Mouse (Mus musculus): Measurements from ENCODE around the gene Ccdc116. TPM values are rescaled to one million over a fixed set of nuclear protein-coding genes. Genes with fewer than 3 reads are reported as not detected.
A peak's percentile ranks its signal among the peaks of the same experiment; 100 is the strongest.

Ccdc116 gene
- polyA plus RNA-seq (2012; rRNA removed) (0.92 and 1.0 TPM in 2 replicates), polyA plus RNA-seq (2014; fragmentation: Nextera tagmentation; extraction: Ambion mirVana) (0.37 and 0.51 TPM in 2 replicates)

GRCm38 (mm10) chr16:17146772-17147235 lies at the start of gene Ccdc116:
Gene Ccdc116 (minus strand): TSS chr16:17147229.
- H3K4me1 ChIP-seq (replicated peaks; ENCODE audit: control insufficient read depth in 2 of 2, insufficient read depth in 2 of 2, low read length in 1 of 2): peaks cover 2 to 10% of the 10 kb centered on the region in 2 experiments; a peak in 3 of 4 replicates
- TF ChIP-seq CTCF (IDR thresholded peaks at IDR 0.05; ENCODE audit: low read depth) (peak; percentile 76), EP300 (IDR thresholded peaks at IDR 0.05; ENCODE audit: low read depth) (no peak)
- no peaks in the 10 kb centered on the region for H3K9me3 ChIP-seq (ENCODE audit: control insufficient read depth, low read length)
- DNase-seq (ENCODE audit: low read depth in 3 of 3, low spot score in 3 of 3) (peak; percentile 70 to 74 (median 71)), ATAC-seq (ENCODE audit: insufficient read depth) (peak; percentile 73)
- H3K9ac ChIP-seq (replicated peaks): peak within 1 kb of the TSS; percentile 66
- 1% methylated on average over 34 of the region's 34 CpGs for WGBS (ENCODE audit: insufficient replicate concordance)
- H3K36me3 ChIP-seq (replicated peaks; ENCODE audit: control insufficient read depth, insufficient read depth, low read depth): peaks cover under 1% of the 10 kb centered on the region
- peak within 1 kb of the TSS; percentile 58 to 73 for H3K4me3 ChIP-seq (ENCODE audit: insufficient read depth in 1 of 2, low read depth in 2 of 2, low read length in 2 of 2)
- H3K27me3 ChIP-seq (ENCODE audit: control insufficient read depth, insufficient read depth, low read length): no peaks in the 10 kb centered on the region
- H3K27ac ChIP-seq: no peak within 1 kb of the TSS
- H3K4me2 ChIP-seq (ENCODE audit: low read depth): peak within 1 kb of the TSS; percentile 99

GRCm38 (mm10) chr16:17193823-17194222 lies 46.8 kb upstream of the Ccdc116 start:
- Histone ChIP-seq H3K9me3 (ENCODE audit: control insufficient read depth, low read length) (no peaks in the 10 kb centered on the region), H3K4me3 (ENCODE audit: insufficient read depth in 1 of 2, low read depth in 2 of 2, low read length in 2 of 2) (no peak overlapping the region), H3K36me3 (replicated peaks; ENCODE audit: control insufficient read depth, insufficient read depth, low read depth) (no peaks in the 10 kb centered on the region; the same call in none of the 2 replicates), H3K4me1 (replicated peaks; ENCODE audit: control insufficient read depth in 2 of 2, insufficient read depth in 2 of 2, low read length in 1 of 2) (peaks cover 0 to 2% of the 10 kb centered on the region in 2 experiments; a peak in 2 of 4 replicates), H3K27ac (no peak overlapping the region), H3K9ac (replicated peaks) (no peak overlapping the region), H3K27me3 (ENCODE audit: control insufficient read depth, insufficient read depth, low read length) (no peaks in the 10 kb centered on the region), H3K4me2 (ENCODE audit: low read depth) (no peak overlapping the region)
- TF ChIP-seq CTCF (IDR thresholded peaks at IDR 0.05; ENCODE audit: low read depth): no peak
- no peak for TF ChIP-seq EP300 (IDR thresholded peaks at IDR 0.05; ENCODE audit: low read depth)
- DNase-seq (ENCODE audit: low read depth in 3 of 3, low spot score in 3 of 3) (no peak), ATAC-seq (ENCODE audit: insufficient read depth) (no peak)
- 77% methylated on average over 4 of the region's 4 CpGs for WGBS (ENCODE audit: insufficient replicate concordance)

GRCm38 (mm10) chr16:17185475-17185874 lies 38.4 kb upstream of the Ccdc116 start:
- H3K4me3 ChIP-seq (ENCODE audit: insufficient read depth in 1 of 2, low read depth in 2 of 2, low read length in 2 of 2): no peak overlapping the region
- no peak overlapping the region for H3K4me2 ChIP-seq (ENCODE audit: low read depth)
- ATAC-seq (ENCODE audit: insufficient read depth) (no peak), DNase-seq (ENCODE audit: low read depth in 3 of 3, low spot score in 3 of 3) (no peak)
- H3K27me3 ChIP-seq (ENCODE audit: control insufficient read depth, insufficient read depth, low read length): no peaks in the 10 kb centered on the region
- no peak for TF ChIP-seq CTCF (IDR thresholded peaks at IDR 0.05; ENCODE audit: low read depth)
- TF ChIP-seq EP300 (IDR thresholded peaks at IDR 0.05; ENCODE audit: low read depth): no peak
- H3K4me1 ChIP-seq (replicated peaks; ENCODE audit: control insufficient read depth in 2 of 2, insufficient read depth in 2 of 2, low read length in 1 of 2): peaks cover 0 to 5% of the 10 kb centered on the region in 2 experiments; a peak in 2 of 4 replicates
- H3K36me3 ChIP-seq (replicated peaks; ENCODE audit: control insufficient read depth, insufficient read depth, low read depth): peaks cover 3% of the 10 kb centered on the region
- H3K9me3 ChIP-seq (ENCODE audit: control insufficient read depth, low read length): no peaks in the 10 kb centered on the region
- H3K9ac ChIP-seq (replicated peaks): no peak overlapping the region
- H3K27ac ChIP-seq: no peak overlapping the region

- 70% methylated on average over 3 of the region's 3 CpGs for WGBS (ENCODE audit: insufficient replicate concordance)
- ATAC-seq (ENCODE audit: insufficient read depth) (no peak), DNase-seq (ENCODE audit: low read depth in 3 of 3, low spot score in 3 of 3) (no peak)
- H3K4me2 ChIP-seq (ENCODE audit: low read depth): no peak overlapping the region
- no peaks in the 10 kb centered on the region for H3K9me3 ChIP-seq (ENCODE audit: control insufficient read depth, low read length)
- H3K9ac ChIP-seq (replicated peaks): no peak overlapping the region
- TF ChIP-seq EP300 (IDR thresholded peaks at IDR 0.05; ENCODE audit: low read depth) (no peak), CTCF (IDR thresholded peaks at IDR 0.05; ENCODE audit: low read depth) (no peak)
- no peak overlapping the region for H3K4me3 ChIP-seq (ENCODE audit: insufficient read depth in 1 of 2, low read depth in 2 of 2, low read length in 2 of 2)
- no peaks in the 10 kb centered on the region for H3K27me3 ChIP-seq (ENCODE audit: control insufficient read depth, insufficient read depth, low read length)
- no peak overlapping the region for H3K27ac ChIP-seq
- H3K4me1 ChIP-seq (replicated peaks; ENCODE audit: control insufficient read depth in 2 of 2, insufficient read depth in 2 of 2, low read length in 1 of 2): peaks cover 0 to 5% of the 10 kb centered on the region in 2 experiments; a peak in 2 of 4 replicates
- peaks cover 3% of the 10 kb centered on the region for H3K36me3 ChIP-seq (replicated peaks; ENCODE audit: control insufficient read depth, insufficient read depth, low read depth)
Measured at GRCm38 (mm10) chr16:17183003-17183402, 36.0 kb upstream of the Ccdc116 start.

DNA sequence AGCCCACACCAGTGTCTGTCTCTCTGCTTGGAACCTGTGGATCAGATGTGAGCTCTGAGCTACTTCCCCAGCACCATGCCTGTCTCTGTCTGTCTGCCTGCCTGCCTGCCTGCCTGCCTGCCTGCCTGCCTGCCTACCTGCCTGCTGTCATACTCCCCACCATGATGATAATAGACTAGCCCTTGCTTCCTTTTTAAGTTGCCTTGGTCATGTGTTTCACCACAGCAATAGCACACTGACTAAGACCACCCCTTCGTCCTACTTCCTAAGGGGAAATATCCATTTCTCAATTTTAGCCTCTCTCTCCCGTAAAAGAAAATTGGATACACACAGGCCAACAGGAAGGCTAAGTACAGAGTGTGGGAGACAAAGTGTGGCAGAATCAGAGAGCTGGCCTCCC lies 35.1 kb upstream of the Ccdc116 start:
- TF ChIP-seq CTCF (IDR thresholded peaks at IDR 0.05; ENCODE audit: low read depth) (no peak), EP300 (IDR thresholded peaks at IDR 0.05; ENCODE audit: low read depth) (no peak)
- Histone ChIP-seq H3K4me2 (ENCODE audit: low read depth) (no peak overlapping the region), H3K36me3 (replicated peaks; ENCODE audit: control insufficient read depth, insufficient read depth, low read depth) (peaks cover 3% of the 10 kb centered on the region), H3K4me3 (ENCODE audit: insufficient read depth in 1 of 2, low read depth in 2 of 2, low read length in 2 of 2) (no peak overlapping the region), H3K27me3 (ENCODE audit: control insufficient read depth, insufficient read depth, low read length) (no peaks in the 10 kb centered on the region), H3K27ac (no peak overlapping the region), H3K4me1 (replicated peaks; ENCODE audit: control insufficient read depth in 2 of 2, insufficient read depth in 2 of 2, low read length in 1 of 2) (peaks cover 0 to 5% of the 10 kb centered on the region in 2 experiments; a peak in 2 of 4 replicates), H3K9ac (replicated peaks) (no peak overlapping the region), H3K9me3 (ENCODE audit: control insufficient read depth, low read length) (no peaks in the 10 kb centered on the region)
- DNase-seq (ENCODE audit: low read depth in 3 of 3, low spot score in 3 of 3): no peak
- no peak for ATAC-seq (ENCODE audit: insufficient read depth)
- 65% methylated on average over 2 of the region's 2 CpGs for WGBS (ENCODE audit: insufficient replicate concordance)
